Mouse (Mus musculus): ENCODE results near the gene Gm9602. TPM values are rescaled to one million over a fixed set of nuclear protein-coding genes. Genes with fewer than 3 reads are reported as not detected.
"Not testable (repeated sequence)": the region's sequence is repeated elsewhere in the genome, so short reads cannot be mapped to it uniquely, and the experiment has no call there.

The Gm9602 gene
- not detected in 2 replicates for polyA plus RNA-seq (2014; fragmentation: Nextera tagmentation; extraction: Ambion mirVana)

- H3K4me3 ChIP-seq (ENCODE audit: low read depth, low read length); DNase-seq (ENCODE audit: low spot score); H3K36me3 ChIP-seq (ENCODE audit: control insufficient read depth, insufficient read depth, low read length); H3K9ac ChIP-seq (ENCODE audit: low read length); H3K4me2 ChIP-seq (ENCODE audit: low read depth, severe bottlenecking); H3K27ac ChIP-seq (replicated peaks; ENCODE audit: low read depth, low read length); ATAC-seq (ENCODE audit: insufficient number of reproducible peaks, low FRiP score, low TSS enrichment, low read depth); H3K27me3 ChIP-seq (ENCODE audit: control insufficient read depth, insufficient read depth, low read length); H3K4me1 ChIP-seq (ENCODE audit: control insufficient read depth, insufficient read depth, low read length); H3K9me3 ChIP-seq (ENCODE audit: control insufficient read depth, low read length): not testable (repeated sequence)
- WGBS, result 80% methylated on average over 1 of the region's 2 CpGs
Measured at GRCm38 (mm10) chr14:4776037-4776436, at the start of gene Gm9602. Gene Gm9602 (plus strand): TSS chr14:4776337.

GRCm38 (mm10) chr14:4806421-4806820, 30.3 kb downstream of the Gm9602 start:
- WGBS, result 87% methylated on average over 6 of the region's 6 CpGs
- not testable (repeated sequence) for ATAC-seq (ENCODE audit: insufficient number of reproducible peaks, low FRiP score, low TSS enrichment, low read depth); H3K4me1 ChIP-seq (ENCODE audit: control insufficient read depth, insufficient read depth, low read length); H3K4me3 ChIP-seq (ENCODE audit: low read depth, low read length); H3K36me3 ChIP-seq (ENCODE audit: control insufficient read depth, insufficient read depth, low read length); H3K4me2 ChIP-seq (ENCODE audit: low read depth, severe bottlenecking); H3K9ac ChIP-seq (ENCODE audit: low read length); DNase-seq (ENCODE audit: low spot score); H3K9me3 ChIP-seq (ENCODE audit: control insufficient read depth, low read length); H3K27ac ChIP-seq (replicated peaks; ENCODE audit: low read depth, low read length); H3K27me3 ChIP-seq (ENCODE audit: control insufficient read depth, insufficient read depth, low read length)

- not testable (repeated sequence) for H3K9me3 ChIP-seq (ENCODE audit: control insufficient read depth, low read length); DNase-seq (ENCODE audit: low spot score); H3K4me3 ChIP-seq (ENCODE audit: low read depth, low read length); ATAC-seq (ENCODE audit: insufficient number of reproducible peaks, low FRiP score, low TSS enrichment, low read depth); H3K9ac ChIP-seq (ENCODE audit: low read length); H3K4me2 ChIP-seq (ENCODE audit: low read depth, severe bottlenecking); H3K27ac ChIP-seq (replicated peaks; ENCODE audit: low read depth, low read length); H3K36me3 ChIP-seq (ENCODE audit: control insufficient read depth, insufficient read depth, low read length); H3K27me3 ChIP-seq (ENCODE audit: control insufficient read depth, insufficient read depth, low read length); H3K4me1 ChIP-seq (ENCODE audit: control insufficient read depth, insufficient read depth, low read length)
- WGBS, result 78% methylated on average over 4 of the region's 7 CpGs
Measured at GRCm38 (mm10) chr14:4821950-4822349, 45.8 kb downstream of the Gm9602 start.

Other genes starting within 250 kb of the Gm9602 start
- not detected in 2 replicates for gene Gm3047, start 220.9 kb upstream of the Gm9602 start, polyA plus RNA-seq (2014; fragmentation: Nextera tagmentation; extraction: Ambion mirVana)
- gene Gm8159, start 144.0 kb upstream of the Gm9602 start, polyA plus RNA-seq (2014; fragmentation: Nextera tagmentation; extraction: Ambion mirVana), result not detected in 2 replicates
- gene Gm3239, start 112.1 kb upstream of the Gm9602 start, polyA plus RNA-seq (2014; fragmentation: Nextera tagmentation; extraction: Ambion mirVana), result not detected in 2 replicates
- gene Gm7876, start 67.1 kb upstream of the Gm9602 start, polyA plus RNA-seq (2014; fragmentation: Nextera tagmentation; extraction: Ambion mirVana), result not detected in 2 replicates
- 0.15 and 0.16 TPM in 2 replicates for gene Gm3252, start 49.6 kb upstream of the Gm9602 start, polyA plus RNA-seq (2014; fragmentation: Nextera tagmentation; extraction: Ambion mirVana)
- not detected in 2 replicates for gene Gm3269, start 61.8 kb downstream of the Gm9602 start, polyA plus RNA-seq (2014; fragmentation: Nextera tagmentation; extraction: Ambion mirVana)
- gene Gm3264, start 79.2 kb downstream of the Gm9602 start, polyA plus RNA-seq (2014; fragmentation: Nextera tagmentation; extraction: Ambion mirVana), result 0.31 and 0.58 TPM in 2 replicates
- gene Gm3278, start 116.1 kb downstream of the Gm9602 start, polyA plus RNA-seq (2014; fragmentation: Nextera tagmentation; extraction: Ambion mirVana), result not detected in 2 replicates
- not detected in 2 replicates for gene Gm8297, start 207.6 kb downstream of the Gm9602 start, polyA plus RNA-seq (2014; fragmentation: Nextera tagmentation; extraction: Ambion mirVana)
- gene Gm3298, start 239.6 kb downstream of the Gm9602 start, polyA plus RNA-seq (2014; fragmentation: Nextera tagmentation; extraction: Ambion mirVana), result not detected in 2 replicates